Mouse (Mus musculus): Measurements from ENCODE around the gene Mex3a. TPM values are rescaled to one million over a fixed set of nuclear protein-coding genes. Genes with fewer than 3 reads are reported as not detected.

Mex3a gene
- total RNA-seq, 2 experiments from 2014 or later: 3.2 TPM

DNA sequence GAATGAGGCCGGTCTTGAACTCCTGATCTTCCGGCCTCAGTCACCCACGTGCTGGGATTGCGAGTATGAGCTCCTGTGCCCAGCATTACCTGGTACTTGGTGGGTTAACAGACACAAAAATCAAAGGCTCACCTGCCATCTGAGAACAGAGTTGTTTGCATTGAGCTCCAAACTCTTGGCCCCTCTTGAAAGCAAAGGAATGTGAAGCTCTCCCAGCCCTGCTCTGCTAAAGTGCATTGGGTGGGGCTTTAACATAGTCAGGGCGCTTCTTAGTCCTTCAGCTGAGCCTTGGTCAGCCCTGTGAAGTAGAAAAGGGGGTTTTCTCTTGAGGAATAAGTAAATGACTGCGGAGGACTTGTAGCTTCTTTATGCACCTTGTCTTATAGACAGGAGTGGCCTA lies 53.6 kb downstream of the Mex3a start:
- H3K27ac ChIP-seq: no peak overlapping the region
- intact Hi-C loops (cut with DNase I): no loop called here
- TF ChIP-seq CTCF (IDR thresholded peaks at IDR 0.05): no peak
- no peak overlapping the region for H3K4me3 ChIP-seq
- no peak for DNase-seq (ENCODE audit: extremely low spot score in 1 of 2, low spot score in 2 of 2)

DNA sequence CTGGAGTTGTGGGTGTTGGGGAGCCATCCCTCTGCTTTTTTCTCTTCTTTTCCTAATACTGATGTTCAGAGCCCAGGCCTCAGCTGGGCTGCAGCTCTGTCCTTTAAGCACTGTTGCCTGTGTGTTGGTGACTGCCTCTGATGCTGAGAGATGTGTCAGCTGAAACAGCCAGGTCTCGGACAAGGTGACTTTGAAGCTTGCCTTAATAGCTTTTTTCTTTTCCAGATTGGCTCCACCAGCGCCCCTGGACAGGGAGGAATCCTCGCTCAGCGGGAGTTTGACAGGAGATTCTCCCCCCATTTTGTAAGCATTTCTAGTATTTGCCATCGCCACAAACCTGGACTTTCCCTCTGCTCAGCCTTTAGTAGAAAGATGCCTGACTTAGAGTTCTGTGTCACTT lies 54.4 kb downstream of the Mex3a start:
- Histone ChIP-seq H3K4me3 (no peak overlapping the region), H3K27ac (no peak overlapping the region)
- intact Hi-C loops (cut with DNase I): no loop called here
- no peak for TF ChIP-seq CTCF (IDR thresholded peaks at IDR 0.05)
- DNase-seq (ENCODE audit: extremely low spot score in 1 of 2, low spot score in 2 of 2): no peak

DNA sequence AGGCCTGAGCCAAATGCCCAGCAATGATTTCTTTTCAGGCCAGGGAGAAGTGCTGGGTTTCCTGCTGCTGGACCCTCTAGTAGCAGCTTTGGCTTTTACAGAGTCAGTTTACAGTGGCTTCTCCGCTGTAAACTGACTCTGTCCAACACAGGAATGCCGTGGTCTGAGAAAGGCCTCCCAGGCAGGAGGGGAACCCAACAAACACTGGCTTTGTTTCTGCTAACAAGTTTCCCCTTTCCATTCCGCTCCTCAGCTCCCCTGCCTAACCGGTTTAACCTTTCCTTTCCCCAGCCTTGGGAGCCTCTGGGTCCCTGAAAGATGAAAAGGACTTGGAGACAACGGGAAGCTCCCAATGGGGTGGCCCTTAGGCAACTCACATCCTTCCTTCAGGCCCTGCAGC lies 58.1 kb downstream of the Mex3a start:
- H3K4me3 ChIP-seq: no peak overlapping the region
- no peak for DNase-seq (ENCODE audit: extremely low spot score in 1 of 2, low spot score in 2 of 2)
- no peak overlapping the region for H3K27ac ChIP-seq
- intact Hi-C loops (cut with DNase I): loop anchor here (5.0 kb wide), 1 partner anchor 147 kb away; no protein-coding TSS in a partner anchor
- no peak for TF ChIP-seq CTCF (IDR thresholded peaks at IDR 0.05)

Small RNA genes within 50 kb of the gene (microRNA-seq; reads per million reads assigned to microRNA genes)
- gene Mir1905: 0 reads per million in 2 experiments

Other genes with a start within 250 kb of the Mex3a start
- under 1 TPM in 1 of 2 experiments, not detected in 1; 0.59 TPM for gene Gm38392, start 245.2 kb upstream of the Mex3a start, total RNA-seq (2021)
- gene Tsacc, start 235.4 kb upstream of the Mex3a start, total RNA-seq (2021): 1 to 10 TPM; 3.7 to 3.8 TPM
- 100 to 1,000 TPM; 168 to 170 TPM for gene Cct3, start 235.3 kb upstream of the Mex3a start, total RNA-seq (2021)
- gene Glmp, start 207.4 kb upstream of the Mex3a start, total RNA-seq (2021): 10 to 100 TPM; 77.5 to 91.1 TPM
- 1 to 10 TPM; 1.2 to 1.4 TPM for gene Tmem79, start 196.2 kb upstream of the Mex3a start, total RNA-seq (2021)
- 10 to 100 TPM; 78.3 to 79.5 TPM for gene Smg5, start 196.1 kb upstream of the Mex3a start, total RNA-seq (2021)
- 1 to 10 TPM; 8.7 to 8.8 TPM for gene Paqr6, start 167.8 kb upstream of the Mex3a start, total RNA-seq (2021)
- under 1 TPM; 0.49 to 0.57 TPM for gene Bglap3, start 159.7 kb upstream of the Mex3a start, total RNA-seq (2021)
- gene Bglap2, start 153.7 kb upstream of the Mex3a start, total RNA-seq (2021): 1 to 10 TPM in 1 of 2 experiments, not detected in 1; 1.1 TPM
- 1 to 10 TPM; 1.4 to 1.6 TPM for gene Bglap, start 147.9 kb upstream of the Mex3a start, total RNA-seq (2021)
- gene Pmf1, start 122.1 kb upstream of the Mex3a start, total RNA-seq (2021): 1 to 10 TPM; 6.5 to 6.6 TPM
- gene Slc25a44, start 107.3 kb upstream of the Mex3a start, total RNA-seq (2021): 10 to 100 TPM; 75.8 to 77.6 TPM
- gene Sema4a, start 71.2 kb upstream of the Mex3a start, total RNA-seq (2021): 10 to 100 TPM; 68.7 to 71.2 TPM
- gene Lmna, start 22.4 kb upstream of the Mex3a start, total RNA-seq (2021): 10 to 100 TPM; 59.3 to 61.7 TPM
- gene Rab25, start 15.9 kb downstream of the Mex3a start, total RNA-seq (2021): not detected
- gene Lamtor2, start 20.7 kb downstream of the Mex3a start, total RNA-seq (2021): 10 to 100 TPM; 98.3 to 99.1 TPM
- gene Ubqln4, start 21.4 kb downstream of the Mex3a start, total RNA-seq (2021): 100 to 1,000 TPM; 137 to 148 TPM
- gene Ssr2, start 43.5 kb downstream of the Mex3a start, total RNA-seq (2021): 10 to 100 TPM; 90.2 to 90.3 TPM
- gene Arhgef2, start 73.6 kb downstream of the Mex3a start, total RNA-seq (2021): 100 to 1,000 TPM; 239 to 266 TPM
- gene Rxfp4, start 120.7 kb downstream of the Mex3a start, total RNA-seq (2021): not detected
- gene Khdc4, start 153.4 kb downstream of the Mex3a start, total RNA-seq (2021): 10 to 100 TPM; 55.3 to 59.3 TPM
- gene Rit1, start 184.4 kb downstream of the Mex3a start, total RNA-seq (2021): 10 to 100 TPM; 41.1 to 45.8 TPM
- gene Syt11, start 242.8 kb downstream of the Mex3a start, total RNA-seq (2021): 100 to 1,000 TPM; 513 to 521 TPM